Mouse (Mus musculus) stomach, embryonic 14.5 days (tissue): ENCODE measurements around the gene Ednra. TPM values are rescaled to one million over a fixed set of nuclear protein-coding genes. Genes with fewer than 3 reads are reported as not detected.
A peak's percentile ranks its signal among the peaks of the same experiment; 100 is the strongest.

Experiments used
- ATAC-seq: fragments of 200-750 bp; cut with Nextera tagmentation; 2 replicates; pipeline ENCODE4 v1.8.0; 2017; ENCODE audit warnings: low read depth, moderate TSS enrichment; ENCODE audit not compliant: insufficient number of reproducible peaks, insufficient read depth, low FRiP score
- H3K27ac ChIP-seq: fragments of 300-500 bp; sonication (generic); 2 replicates; pipeline ENCODE4 v1.5.1; 2014; ENCODE audit warnings: mild to moderate bottlenecking, low read length, moderate library complexity, mixed read lengths
- H3K27me3 ChIP-seq: fragments of 300-500 bp; sonication (generic); 2 replicates; pipeline ENCODE4 v1.6.1; 2014; ENCODE audit warnings: low read length, control low read depth, mixed read lengths; ENCODE audit not compliant: control insufficient read depth, insufficient read depth
- H3K36me3 ChIP-seq: fragments of 300-500 bp; sonication (generic); 2 replicates; pipeline ENCODE4 v1.6.1; 2014; ENCODE audit warnings: mild to moderate bottlenecking, control low read depth, low read length, moderate library complexity, mixed read lengths; ENCODE audit not compliant: control insufficient read depth, insufficient read depth
- H3K4me1 ChIP-seq: fragments of 300-500 bp; sonication (generic); 2 replicates; pipeline ENCODE4 v1.6.1; 2014; ENCODE audit warnings: low read length, control low read depth, mixed read lengths; ENCODE audit not compliant: control insufficient read depth, insufficient read depth
- H3K4me2 ChIP-seq: fragments of 300-500 bp; sonication (generic); replicated peaks from 2 replicates; pipeline ENCODE4 v1.6.1; 2014; ENCODE audit warnings: low read depth, low read length, control low read depth
- H3K4me3 ChIP-seq: fragments of 300-500 bp; sonication (generic); 2 replicates; pipeline ENCODE4 v1.5.1; 2014; ENCODE audit warnings: low read depth, low read length, control low read depth
- H3K9ac ChIP-seq: fragments of 300-500 bp; sonication (generic); replicated peaks from 2 replicates; pipeline ENCODE4 v1.6.1; 2014; ENCODE audit warnings: low read depth, mild to moderate bottlenecking, control low read depth, low read length, moderate library complexity, mixed read lengths
- H3K9me3 ChIP-seq: fragments of 300-500 bp; sonication (generic); 2 replicates; pipeline ENCODE4 v1.6.1; 2016; ENCODE audit warnings: low read depth, low read length, control low read depth; ENCODE audit not compliant: control insufficient read depth
- WGBS: fragments of 180-500 bp; shearing (Covaris S2); extraction: QIAGEN DNeasy Blood & Tissue Kit; methylation state at CpG from one replicate; pipeline ENCODE4 v1.1.7; 2014; 5-methylcytosine and 5-hydroxymethylcytosine counted together
- polyA plus RNA-seq: library from polyadenylated mRNA; unstranded; fragments of >200 nt; fragmentation: Nextera tagmentation; extraction: Ambion mirVana; gene quantifications from 2 replicates; pipeline ENCODE4 v1.2.1, GENCODE M21; 2014

Ednra gene
- polyA plus RNA-seq, 1 experiment from 2014 or later, result 42.1 TPM

GRCm38 (mm10) chr8:77684372-77684771 is 39.9 kb downstream of the Ednra start:
- no peaks in the 10 kb centered on the region for H3K9me3 ChIP-seq
- H3K4me2 ChIP-seq, result no peak overlapping the region
- 49% methylated on average over 6 of the region's 6 CpGs for WGBS
- H3K4me3 ChIP-seq, result no peak overlapping the region
- H3K4me1 ChIP-seq, result peaks cover 17% of the 10 kb centered on the region
- no peaks in the 10 kb centered on the region for H3K27me3 ChIP-seq
- no peak overlapping the region for H3K9ac ChIP-seq
- peak; percentile 62; the same call in 1 of the 2 replicates for ATAC-seq
- H3K36me3 ChIP-seq, result no peaks in the 10 kb centered on the region
- peak overlapping the region; percentile 45; the same call in 1 of the 2 replicates for H3K27ac ChIP-seq

GRCm38 (mm10) chr8:77683356-77684106 is 40.7 kb downstream of the Ednra start:
- H3K36me3 ChIP-seq, result no peaks in the 10 kb centered on the region
- peaks cover 17% of the 10 kb centered on the region for H3K4me1 ChIP-seq
- H3K27ac ChIP-seq, result peak overlapping the region; percentile 7; the same call in 1 of the 2 replicates
- no peak overlapping the region for H3K9ac ChIP-seq
- WGBS, result 79% methylated on average over 6 of the region's 6 CpGs
- no peaks in the 10 kb centered on the region for H3K27me3 ChIP-seq
- ATAC-seq, result 0 out of 2 replicates have a peak, but pooled peaks have one; percentile 26
- no peak overlapping the region for H3K4me2 ChIP-seq
- no peaks in the 10 kb centered on the region for H3K9me3 ChIP-seq
- H3K4me3 ChIP-seq, result no peak overlapping the region

GRCm38 (mm10) chr8:77682008-77682934 is 42.0 kb downstream of the Ednra start:
- H3K36me3 ChIP-seq, result no peaks in the 10 kb centered on the region
- ATAC-seq, result no peak
- H3K4me1 ChIP-seq, result peaks cover 17% of the 10 kb centered on the region
- H3K4me3 ChIP-seq, result no peak overlapping the region
- 27% methylated on average over 15 of the region's 15 CpGs for WGBS
- peak overlapping the region; percentile 40 for H3K27ac ChIP-seq
- no peaks in the 10 kb centered on the region for H3K27me3 ChIP-seq
- no peak overlapping the region for H3K4me2 ChIP-seq
- H3K9ac ChIP-seq, result no peak overlapping the region
- H3K9me3 ChIP-seq, result no peaks in the 10 kb centered on the region

GRCm38 (mm10) chr8:77672036-77672435 is 52.2 kb downstream of the Ednra start:
- peaks cover 18% of the 10 kb centered on the region; the same call in 1 of the 2 replicates for H3K36me3 ChIP-seq
- H3K9me3 ChIP-seq, result no peaks in the 10 kb centered on the region
- no peak overlapping the region for H3K9ac ChIP-seq
- no peak overlapping the region for H3K4me2 ChIP-seq
- no peak for ATAC-seq
- 28% methylated on average over 4 of the region's 4 CpGs for WGBS
- no peaks in the 10 kb centered on the region for H3K27me3 ChIP-seq
- no peak overlapping the region for H3K4me3 ChIP-seq
- no peak overlapping the region for H3K27ac ChIP-seq
- H3K4me1 ChIP-seq, result no peaks in the 10 kb centered on the region

- Histone ChIP-seq H3K36me3 (peaks cover 21% of the 10 kb centered on the region), H3K9me3 (no peaks in the 10 kb centered on the region), H3K27ac (no peak overlapping the region), H3K9ac (no peak overlapping the region), H3K4me2 (no peak overlapping the region), H3K27me3 (no peaks in the 10 kb centered on the region), H3K4me1 (no peaks in the 10 kb centered on the region), H3K4me3 (no peak overlapping the region)
- WGBS, result 82% methylated on average over 4 of the region's 4 CpGs
- ATAC-seq, result no peak
These were observed 53.5 kb downstream of the Ednra start for GRCm38 (mm10) chr8:77670612-77671363.

- H3K36me3 ChIP-seq, result peaks cover 24% of the 10 kb centered on the region
- no peak overlapping the region for H3K4me3 ChIP-seq
- no peak for ATAC-seq
- no peak overlapping the region for H3K27ac ChIP-seq
- no peaks in the 10 kb centered on the region for H3K27me3 ChIP-seq
- no peak overlapping the region for H3K9ac ChIP-seq
- no peaks in the 10 kb centered on the region for H3K4me1 ChIP-seq
- no peak overlapping the region for H3K4me2 ChIP-seq
- WGBS, result 94% methylated on average over 5 of the region's 5 CpGs
- no peaks in the 10 kb centered on the region for H3K9me3 ChIP-seq
These were observed 56.3 kb downstream of the Ednra start for GRCm38 (mm10) chr8:77667916-77668315.

GRCm38 (mm10) chr8:77664901-77665300 is 59.4 kb downstream of the Ednra start:
- Histone ChIP-seq H3K4me3 (no peak overlapping the region), H3K36me3 (peaks cover 22% of the 10 kb centered on the region), H3K27ac (no peak overlapping the region), H3K9ac (no peak overlapping the region), H3K4me1 (no peaks in the 10 kb centered on the region), H3K4me2 (no peak overlapping the region), H3K9me3 (no peaks in the 10 kb centered on the region), H3K27me3 (no peaks in the 10 kb centered on the region)
- no peak for ATAC-seq
- 94% methylated on average over 13 of the region's 13 CpGs for WGBS

- Histone ChIP-seq H3K4me2 (no peak overlapping the region), H3K27ac (no peak overlapping the region), H3K9ac (no peak overlapping the region), H3K4me3 (no peak overlapping the region), H3K36me3 (peaks cover 8% of the 10 kb centered on the region), H3K27me3 (no peaks in the 10 kb centered on the region), H3K4me1 (no peaks in the 10 kb centered on the region), H3K9me3 (no peaks in the 10 kb centered on the region)
- no peak for ATAC-seq
- 71% methylated on average over 4 of the region's 4 CpGs for WGBS
These were observed 64.7 kb downstream of the Ednra start for GRCm38 (mm10) chr8:77659534-77660080.
